Mouse (Mus musculus): ENCODE results near the gene Tpm3.

Gene Tpm3

GRCm38 (mm10) chr3:90072294-90072693 lies at the start of gene Tpm3:
Gene Tpm3 (plus strand): TSS chr3:90072649.
- no peak for ATAC-seq (ENCODE audit: insufficient number of reproducible peaks, low FRiP score, low TSS enrichment)

GRCm38 (mm10) chr3:90034653-90035052 lies 37.8 kb upstream of the Tpm3 start:
- ATAC-seq (ENCODE audit: insufficient number of reproducible peaks, low FRiP score, low TSS enrichment), result no peak

- no peak for ATAC-seq (ENCODE audit: insufficient number of reproducible peaks, low FRiP score, low TSS enrichment)
Observed at GRCm38 (mm10) chr3:90036263-90036662, 36.2 kb upstream of the Tpm3 start.

- ATAC-seq (ENCODE audit: insufficient number of reproducible peaks, low FRiP score, low TSS enrichment), result no peak
Observed at GRCm38 (mm10) chr3:90049691-90050090, 22.8 kb upstream of the Tpm3 start.

GRCm38 (mm10) chr3:90051441-90052350 lies 20.8 kb upstream of the Tpm3 start, which contains the start of gene 4933434E20Rik:
Gene 4933434E20Rik (plus strand): TSS chr3:90051636.
- peak; percentile 71 for ATAC-seq (ENCODE audit: insufficient number of reproducible peaks, low FRiP score, low TSS enrichment)

- peak; percentile 64 for ATAC-seq (ENCODE audit: insufficient number of reproducible peaks, low FRiP score, low TSS enrichment)
Observed at GRCm38 (mm10) chr3:90052351-90053241, 19.9 kb upstream of the Tpm3 start, which contains the start of gene Ubap2l. Gene Ubap2l (minus strand): TSS chr3:90052628.

- ATAC-seq (ENCODE audit: insufficient number of reproducible peaks, low FRiP score, low TSS enrichment), result no peak
Observed at GRCm38 (mm10) chr3:90061549-90061948, 10.9 kb upstream of the Tpm3 start.

- ATAC-seq (ENCODE audit: insufficient number of reproducible peaks, low FRiP score, low TSS enrichment), result no peak
Observed at GRCm38 (mm10) chr3:90062539-90062938, 9.9 kb upstream of the Tpm3 start.

GRCm38 (mm10) chr3:90064383-90064782 lies 8.1 kb upstream of the Tpm3 start:
- no peak for ATAC-seq (ENCODE audit: insufficient number of reproducible peaks, low FRiP score, low TSS enrichment)

GRCm38 (mm10) chr3:90065553-90065952 lies 6.9 kb upstream of the Tpm3 start:
- no peak for ATAC-seq (ENCODE audit: insufficient number of reproducible peaks, low FRiP score, low TSS enrichment)

GRCm38 (mm10) chr3:90067851-90068250 lies 4.6 kb upstream of the Tpm3 start:
- ATAC-seq (ENCODE audit: insufficient number of reproducible peaks, low FRiP score, low TSS enrichment), result no peak

- ATAC-seq (ENCODE audit: insufficient number of reproducible peaks, low FRiP score, low TSS enrichment), result no peak
Observed at GRCm38 (mm10) chr3:90069688-90070087, 2.8 kb upstream of the Tpm3 start.

- no peak for ATAC-seq (ENCODE audit: insufficient number of reproducible peaks, low FRiP score, low TSS enrichment)
Observed at GRCm38 (mm10) chr3:90076921-90077716, 4.7 kb downstream of the Tpm3 start.

GRCm38 (mm10) chr3:90078224-90078623 lies 5.8 kb downstream of the Tpm3 start:
- ATAC-seq (ENCODE audit: insufficient number of reproducible peaks, low FRiP score, low TSS enrichment), result no peak

GRCm38 (mm10) chr3:90079133-90079762 lies 6.8 kb downstream of the Tpm3 start:
- ATAC-seq (ENCODE audit: insufficient number of reproducible peaks, low FRiP score, low TSS enrichment), result peak; percentile 96

GRCm38 (mm10) chr3:90079763-90080497 lies 7.5 kb downstream of the Tpm3 start:
- ATAC-seq (ENCODE audit: insufficient number of reproducible peaks, low FRiP score, low TSS enrichment), result peak; percentile 47

GRCm38 (mm10) chr3:90080498-90080863 lies 8.0 kb downstream of the Tpm3 start:
- no peak for ATAC-seq (ENCODE audit: insufficient number of reproducible peaks, low FRiP score, low TSS enrichment)

- no peak for ATAC-seq (ENCODE audit: insufficient number of reproducible peaks, low FRiP score, low TSS enrichment)
Observed at GRCm38 (mm10) chr3:90081365-90082240, 9.2 kb downstream of the Tpm3 start.
